Mouse (Mus musculus) mesoderm, embryonic 11.5 days (tissue): ENCODE measurements around the gene Nol9.

Experiments used
- DNase-seq: peaks from one replicate; pipeline ENCODE4 v3.0.0-alpha.2; 2012; ENCODE audit warnings: low read depth, low spot score

Gene Nol9

DNA sequence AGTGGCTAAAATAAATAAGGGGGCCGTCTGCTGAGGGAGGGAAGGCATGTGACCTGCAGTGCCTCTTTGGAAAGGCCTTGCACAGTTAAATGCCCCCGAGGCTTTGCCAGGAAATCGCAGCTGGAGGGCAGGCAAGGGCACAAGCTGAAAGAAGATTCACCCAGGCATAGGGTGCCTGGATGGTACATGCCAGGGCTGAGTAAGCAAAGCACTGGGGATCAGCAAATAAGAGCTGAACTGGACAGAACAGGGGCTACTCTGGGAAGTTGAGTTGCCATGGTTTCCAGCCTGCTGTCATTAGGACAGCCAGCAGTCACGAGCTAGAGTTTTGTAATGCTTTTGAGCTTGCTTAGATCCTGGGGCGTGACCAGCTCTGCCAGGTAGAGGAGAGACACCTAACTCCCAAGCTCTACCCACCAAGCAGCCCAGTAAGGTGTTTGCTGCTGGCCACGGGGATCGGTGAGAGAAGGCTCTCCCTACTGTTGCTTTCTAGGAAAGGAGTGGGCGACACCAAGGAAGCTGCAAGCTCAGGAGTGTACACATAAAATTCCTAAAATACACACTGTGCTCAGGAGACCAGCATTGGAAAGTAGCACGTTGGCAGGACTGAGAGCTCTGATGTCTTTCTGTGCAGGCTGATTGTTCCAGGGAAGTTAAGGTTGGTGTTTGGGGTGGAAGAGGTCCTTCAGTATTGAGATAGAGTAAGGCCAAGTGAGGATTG lies 23.4 kb downstream of the Nol9 start:
- DNase-seq, result no peak

DNA sequence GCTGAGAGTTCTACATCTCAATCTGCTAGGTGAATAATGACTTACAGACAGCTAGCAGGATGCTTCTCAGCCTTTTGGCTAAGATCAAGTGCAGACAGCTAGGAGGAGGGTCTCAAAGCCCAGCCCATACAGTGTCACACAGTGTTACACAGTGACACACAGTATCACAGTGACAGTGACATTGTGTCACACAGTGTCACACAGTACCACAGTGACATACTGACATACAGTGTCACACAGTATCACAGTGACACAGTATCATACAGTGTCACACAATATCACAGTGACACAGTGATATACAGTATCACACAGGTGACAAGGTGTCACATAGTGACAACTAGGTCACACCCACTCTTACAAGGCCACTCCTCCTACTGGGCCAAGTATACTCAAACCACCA lies 28.2 kb downstream of the Nol9 start:
- DNase-seq, result no peak

- DNase-seq, result no peak
Measured at GRCm38 (mm10) chr4:152068166-152068724, 29.1 kb downstream of the Nol9 start.

GRCm38 (mm10) chr4:152069245-152069644 lies 30.1 kb downstream of the Nol9 start:
- no peak for DNase-seq

- no peak for DNase-seq
Measured at GRCm38 (mm10) chr4:152070494-152071396, 31.6 kb downstream of the Nol9 start.

- DNase-seq, result no peak
Measured at GRCm38 (mm10) chr4:152072121-152072601, 33.0 kb downstream of the Nol9 start, which contains the start of gene Plekhg5. Gene Plekhg5 (plus strand): TSS chr4:152072498.

GRCm38 (mm10) chr4:152072655-152073054 lies 33.5 kb downstream of the Nol9 start:
- DNase-seq, result no peak

DNA sequence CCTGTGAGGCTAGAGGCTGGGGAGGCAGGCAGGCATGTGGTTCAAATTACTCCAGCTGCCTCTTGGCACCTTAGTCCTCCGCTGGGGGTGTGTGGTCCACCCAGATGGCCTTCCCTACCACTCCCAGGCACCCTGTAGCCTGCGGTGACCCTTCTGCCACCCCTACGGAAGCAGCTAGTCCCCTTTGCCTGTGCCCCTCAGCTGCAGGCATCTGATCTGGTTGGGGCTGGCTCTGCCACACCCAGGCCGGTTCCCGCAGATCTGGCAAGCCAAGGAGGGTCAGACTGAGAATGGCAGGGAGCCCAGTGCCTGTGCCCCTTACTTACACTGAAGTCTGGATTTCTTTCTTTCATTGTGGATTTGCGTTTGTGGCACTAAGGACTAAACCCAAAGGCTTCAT lies 34.6 kb downstream of the Nol9 start:
- no peak for DNase-seq

DNA sequence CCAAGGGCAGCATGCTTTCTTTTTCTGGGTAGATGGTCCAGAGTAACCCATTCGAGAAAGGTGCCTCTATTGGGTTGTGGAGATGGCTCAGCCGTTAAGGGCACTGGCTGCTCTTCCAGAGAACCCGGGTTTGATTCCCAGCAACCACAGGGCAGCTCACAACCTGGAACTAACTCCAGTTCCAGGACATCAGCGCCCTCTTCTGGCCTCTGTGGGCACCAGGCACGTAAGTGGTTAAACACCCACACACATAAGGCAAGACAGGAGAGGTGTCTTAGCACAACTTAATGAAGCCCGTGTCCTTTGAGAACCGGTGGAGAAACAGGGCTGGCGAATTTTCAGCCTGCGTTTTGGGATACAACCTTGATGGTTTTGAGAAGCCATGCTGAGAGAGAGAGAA lies 35.4 kb downstream of the Nol9 start:
- DNase-seq, result no peak

DNA sequence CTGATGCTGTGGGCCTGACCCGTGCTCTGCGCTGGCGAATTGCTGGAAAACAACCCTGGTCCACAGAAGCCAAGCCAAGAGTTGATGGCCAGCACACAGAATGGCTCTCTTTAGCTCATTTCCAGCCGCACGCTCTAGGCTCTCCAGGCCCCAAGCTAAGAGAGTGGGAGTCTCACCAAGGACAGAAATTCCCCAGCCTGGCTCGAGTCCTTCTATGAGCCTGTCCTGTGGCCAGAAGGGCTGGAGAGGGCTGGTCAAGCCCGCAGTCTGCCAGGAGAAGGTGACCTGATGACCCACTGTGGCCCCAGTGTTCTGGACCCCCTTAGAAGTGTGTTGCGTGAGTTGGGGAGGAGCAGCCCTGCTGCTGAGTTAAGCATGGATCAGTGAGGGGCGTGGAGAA lies 38.1 kb downstream of the Nol9 start:
- DNase-seq, result no peak

GRCm38 (mm10) chr4:152078105-152078530 lies 39.0 kb downstream of the Nol9 start:
- no peak for DNase-seq

DNA sequence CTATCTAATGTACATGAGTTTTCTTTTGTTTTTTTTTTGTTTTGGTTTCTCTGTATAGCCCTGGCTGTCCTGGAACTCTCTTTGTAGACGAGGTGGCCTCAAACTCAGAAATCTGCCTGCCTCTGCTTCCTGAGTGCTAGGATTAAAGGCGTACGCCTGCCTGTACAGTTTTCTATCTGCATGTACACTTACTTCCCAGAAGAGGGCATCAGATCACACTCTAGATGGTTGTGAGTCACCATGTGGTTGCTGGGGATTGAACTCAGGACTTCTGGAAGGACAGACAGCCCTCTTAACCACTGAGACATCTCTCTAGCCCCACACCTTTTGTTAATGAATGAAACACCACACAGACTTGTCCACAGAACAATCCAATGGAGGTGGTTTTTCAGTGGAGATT lies 40.1 kb downstream of the Nol9 start:
- DNase-seq, result no peak

- DNase-seq, result no peak
Measured at GRCm38 (mm10) chr4:152079931-152080330, 40.8 kb downstream of the Nol9 start.

- DNase-seq, result no peak
Measured at GRCm38 (mm10) chr4:152083611-152084220, 44.6 kb downstream of the Nol9 start.

GRCm38 (mm10) chr4:152084616-152085015 lies 45.5 kb downstream of the Nol9 start:
- DNase-seq, result no peak

- DNase-seq, result no peak
Measured at GRCm38 (mm10) chr4:152086505-152087210, 47.5 kb downstream of the Nol9 start.

- DNase-seq, result no peak
Measured at GRCm38 (mm10) chr4:152087211-152088081, 48.3 kb downstream of the Nol9 start.

DNA sequence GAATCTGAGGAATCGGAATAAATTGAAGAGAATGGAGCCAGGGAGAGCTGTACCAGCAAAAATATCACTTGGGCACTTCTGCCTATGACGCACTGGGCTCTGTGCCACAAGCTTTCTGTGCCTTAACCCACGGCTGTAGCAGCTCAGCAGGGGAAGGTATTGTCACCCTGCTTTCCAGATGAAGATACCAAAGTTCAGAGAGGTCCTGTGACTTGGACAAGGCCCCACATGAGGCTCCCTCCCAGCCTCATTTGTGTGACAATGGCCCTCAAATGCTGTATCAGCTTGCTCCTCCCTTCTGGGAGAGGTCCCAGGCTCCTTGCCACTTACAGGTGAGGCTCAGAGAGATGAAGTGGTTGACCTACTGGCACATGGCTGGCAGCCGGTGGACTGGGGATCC lies 49.0 kb downstream of the Nol9 start:
- DNase-seq, result no peak

DNA sequence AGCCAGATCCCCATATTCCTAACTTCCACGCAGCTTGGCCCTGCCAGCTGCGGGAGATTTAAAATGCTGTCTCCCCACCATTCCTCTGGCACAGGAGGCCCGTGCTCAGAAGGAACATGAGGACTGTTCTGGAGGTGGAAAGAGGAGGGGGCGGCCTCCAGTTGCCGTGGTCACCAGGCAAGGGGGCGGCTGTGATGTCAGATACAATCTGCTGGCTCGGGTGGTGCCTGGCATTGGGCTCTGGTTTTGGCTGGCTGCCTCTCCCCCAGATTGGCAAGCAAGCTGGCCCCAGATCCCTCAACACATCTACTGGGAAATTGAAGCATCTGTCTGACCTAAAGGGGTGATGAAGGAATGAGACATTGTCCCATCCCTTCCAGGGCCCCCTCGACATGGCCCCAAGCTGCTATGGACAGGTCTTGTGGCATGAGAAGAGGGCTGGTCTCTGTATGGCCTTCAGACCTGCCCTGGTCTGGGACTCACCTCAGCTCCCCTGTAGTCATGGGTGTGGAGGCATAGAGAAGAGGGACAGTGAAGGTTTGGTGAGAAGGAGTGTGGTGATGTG lies 49.5 kb downstream of the Nol9 start:
- DNase-seq, result no peak

- DNase-seq, result no peak
Measured at GRCm38 (mm10) chr4:152090191-152090590, 51.1 kb downstream of the Nol9 start.
